In genomic region chr11:32697695-32698094, GRCm38 (mm10) we compare ENCODE assay signal across 26 mouse cellular contexts. TPM values are rescaled to one million over a fixed set of nuclear protein-coding genes. Genes with fewer than 3 reads are reported as not detected.
DNase-seq lines count a peak whose midpoint lies in the region; ATAC-seq and TF ChIP-seq lines count a peak whose summit lies in the region.
"Had no signal": no experiment of that assay in that cellular context is flagged by ENCODE, and none has a peak within 500 bp of the region (broad histone marks: within the 10 kb centered on the region; RNA-seq: fewer than 3 reads in every experiment).

No protein-coding gene starts in this region.

- ATAC-seq in frontal cortex, adult (ENCODE audit: low TSS enrichment), result no peak
- ATAC-seq: intestine, embryonic 16.5 days had no signal

- H3K4me3 ChIP-seq in lung, adult 2 months (replicated peaks; ENCODE audit: extremely low read depth, low read depth, low read length), result no peak overlapping the region
- H3K4me3 ChIP-seq: embryonic facial prominence, embryonic 10.5 days; embryonic facial prominence, embryonic 15.5 days; forebrain, embryonic 12.5 days; hindbrain, embryonic 10.5 days; hindbrain, embryonic 15.5 days; liver, embryonic 15.5 days had no signal

- peak; percentile 1 for DNase-seq in heart, adult 11 months
- DNase-seq in heart, adult 8-10 months (ENCODE audit: low spot score), result no peak
- DNase-seq in 416B (ENCODE audit: low read depth), result peak; percentile 51
- DNase-seq in MEL-GATA-1-ER (ENCODE audit: extremely low read depth, low read depth), result peak; percentile 43
- peak; percentile 31 for DNase-seq in induced T-regulatory cell, adult 2 months (ENCODE audit: low read depth)
- no peak for DNase-seq in lung, adult 2 months
- no peak for DNase-seq in neural tube, embryonic 10.5 days (ENCODE audit: extremely low spot score, low spot score)
- DNase-seq: adrenal gland, postnatal 14 days; cerebellum, adult 18-20 months; cerebellum, postnatal 10 days; gastrocnemius, postnatal 25 days; heart, postnatal 14 days; layer of hippocampus, adult 9-11 months; liver; lung, postnatal 36 days; midbrain, embryonic 14.5 days; right cerebral cortex, adult 18-20 months; spleen, adult 18-20 months had no signal

- 31% methylated on average over 3 of the region's 3 CpGs for WGBS in lung, adult 2 months

- peaks cover 18% of the 10 kb centered on the region for H3K4me1 ChIP-seq in lung, adult 2 months (ENCODE audit: control insufficient read depth, insufficient read depth, low read length)

- no peak for TF ChIP-seq CTCF in lung, adult 2 months (IDR thresholded peaks at IDR 0.05; ENCODE audit: insufficient read depth, low read length)

- no peak for TF ChIP-seq POLR2A in lung, adult 2 months (IDR thresholded peaks at IDR 0.05; ENCODE audit: borderline replicate concordance, extremely low read depth, low read depth, low read length)

RNA-seq across cellular contexts. Expression of gene Fbxw11, which starts 55.2 kb away (rescaled TPM):
- total RNA-seq in heart, adult 8-10 months (2022), result 10 to 100 TPM; 44.2 to 51.4 (median 46.2) TPM
- 34.3 and 49.2 TPM in 2 replicates for polyA plus RNA-seq in lung, adult 2 months (2012; rRNA removed)

Comparison
In these comparisons a context has a peak if more than half of its experiments do, and no peak if none do; other contexts are left out.
1. DNase-seq: peak in heart, adult 11 months (single experiment), 416B (single experiment), MEL-GATA-1-ER (single experiment) and induced T-regulatory cell, adult 2 months (single experiment); none in heart, adult 8-10 months (single experiment), lung, adult 2 months (single experiment) and neural tube, embryonic 10.5 days (single experiment).